Mouse (Mus musculus) hindbrain, embryonic 16.5 days (tissue): ENCODE results near the gene Dlgap1. TPM values are rescaled to one million over a fixed set of nuclear protein-coding genes. Genes with fewer than 3 reads are reported as not detected.
A peak's percentile ranks its signal among the peaks of the same experiment; 100 is the strongest.

Source experiments
- ATAC-seq: fragments of 200-750 bp; cut with Nextera tagmentation; 2 replicates; pipeline ENCODE4 v1.8.0; 2017; ENCODE audit warnings: moderate TSS enrichment, moderate library complexity
- H3K27ac ChIP-seq: fragments of 300-500 bp; sonication (generic); 2 replicates; pipeline ENCODE4 v1.5.1; 2014; ENCODE audit warnings: low read depth, mild to moderate bottlenecking, control low read depth, low read length, moderate library complexity
- H3K27me3 ChIP-seq: fragments of 300-500 bp; sonication (generic); replicated peaks from 2 replicates; pipeline ENCODE4 v1.6.1; 2014; ENCODE audit warnings: low read length; ENCODE audit not compliant: control insufficient read depth, insufficient read depth
- H3K36me3 ChIP-seq: fragments of 300-500 bp; sonication (generic); 2 replicates; pipeline ENCODE4 v1.6.1; 2014; ENCODE audit warnings: mild to moderate bottlenecking, low read length, moderate library complexity, mixed read lengths; ENCODE audit not compliant: control insufficient read depth, insufficient read depth
- H3K4me1 ChIP-seq: fragments of 300-500 bp; sonication (generic); 2 replicates; pipeline ENCODE4 v1.6.1; 2014; ENCODE audit warnings: low read depth, low read length; ENCODE audit not compliant: control insufficient read depth, insufficient read depth
- H3K4me2 ChIP-seq: fragments of 300-500 bp; sonication (generic); 2 replicates; pipeline ENCODE4 v1.6.1; 2014; ENCODE audit warnings: mild to moderate bottlenecking, low read length, control low read depth, moderate library complexity
- H3K4me3 ChIP-seq: fragments of 300-500 bp; sonication (generic); 2 replicates; pipeline ENCODE4 v1.5.1; 2014; ENCODE audit warnings: mild to moderate bottlenecking, low read length, control low read depth, moderate library complexity
- H3K9ac ChIP-seq: fragments of 300-500 bp; sonication (generic); 2 replicates; pipeline ENCODE4 v1.6.1; 2014; ENCODE audit warnings: low read depth, mild to moderate bottlenecking, control low read depth, low read length, moderate library complexity
- H3K9me3 ChIP-seq: fragments of 300-500 bp; sonication (generic); 2 replicates; pipeline ENCODE4 v1.6.1; 2014; ENCODE audit warnings: mild to moderate bottlenecking, low read length, moderate library complexity; ENCODE audit not compliant: control insufficient read depth
- WGBS: fragments of 180-500 bp; shearing (Covaris S2); extraction: QIAGEN DNeasy Blood & Tissue Kit; methylation state at CpG from one replicate; pipeline ENCODE4 v1.1.7; 2014; 5-methylcytosine and 5-hydroxymethylcytosine counted together
- polyA plus RNA-seq: library from polyadenylated mRNA; unstranded; fragments of >200 nt; fragmentation: Nextera tagmentation; extraction: Ambion mirVana; gene quantifications from 2 replicates; pipeline ENCODE4 v1.2.1, GENCODE M21; 2015

The Dlgap1 gene
- polyA plus RNA-seq, 1 experiment from 2014 or later = 39.5 TPM

GRCm38 (mm10) chr17:70735396-70735795 lies 766.5 kb downstream of the Dlgap1 start:
- Histone ChIP-seq H3K9me3 (no peaks in the 10 kb centered on the region), H3K4me1 (peaks cover 14% of the 10 kb centered on the region), H3K27me3 (no peaks in the 10 kb centered on the region), H3K27ac (no peak overlapping the region), H3K36me3 (no peaks in the 10 kb centered on the region), H3K9ac (no peak overlapping the region), H3K4me2 (no peak overlapping the region), H3K4me3 (no peak overlapping the region)
- 71% methylated on average over 3 of the region's 3 CpGs for WGBS
- no peak for ATAC-seq

DNA sequence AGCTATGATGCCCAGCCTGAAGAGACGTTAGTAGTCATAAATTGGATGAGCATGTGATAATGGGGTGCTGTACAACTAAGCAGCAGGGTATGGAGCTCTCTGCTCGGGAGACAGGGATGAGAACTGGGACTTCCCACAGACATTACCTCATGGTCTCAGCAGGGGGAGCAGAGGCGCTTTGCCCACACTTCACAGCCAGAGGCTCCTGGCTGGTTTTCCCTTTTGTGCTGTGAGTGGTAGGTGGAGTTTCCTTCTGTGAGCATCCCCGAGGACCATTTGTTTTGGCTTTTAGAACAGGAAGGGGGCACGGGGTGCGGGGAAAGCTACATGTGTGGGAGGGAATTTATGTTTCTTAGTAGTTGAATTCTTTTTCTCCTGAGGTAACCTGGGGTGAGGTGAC lies 768.6 kb downstream of the Dlgap1 start:
- peak overlapping the region; percentile 60 for H3K4me2 ChIP-seq
- WGBS = 2% methylated on average over 6 of the region's 6 CpGs
- peak; percentile 60 for ATAC-seq
- H3K36me3 ChIP-seq = no peaks in the 10 kb centered on the region
- H3K9me3 ChIP-seq = no peaks in the 10 kb centered on the region
- H3K27me3 ChIP-seq = no peaks in the 10 kb centered on the region
- peaks cover 14% of the 10 kb centered on the region for H3K4me1 ChIP-seq
- H3K9ac ChIP-seq = no peak overlapping the region
- H3K27ac ChIP-seq = no peak overlapping the region
- no peak overlapping the region for H3K4me3 ChIP-seq

DNA sequence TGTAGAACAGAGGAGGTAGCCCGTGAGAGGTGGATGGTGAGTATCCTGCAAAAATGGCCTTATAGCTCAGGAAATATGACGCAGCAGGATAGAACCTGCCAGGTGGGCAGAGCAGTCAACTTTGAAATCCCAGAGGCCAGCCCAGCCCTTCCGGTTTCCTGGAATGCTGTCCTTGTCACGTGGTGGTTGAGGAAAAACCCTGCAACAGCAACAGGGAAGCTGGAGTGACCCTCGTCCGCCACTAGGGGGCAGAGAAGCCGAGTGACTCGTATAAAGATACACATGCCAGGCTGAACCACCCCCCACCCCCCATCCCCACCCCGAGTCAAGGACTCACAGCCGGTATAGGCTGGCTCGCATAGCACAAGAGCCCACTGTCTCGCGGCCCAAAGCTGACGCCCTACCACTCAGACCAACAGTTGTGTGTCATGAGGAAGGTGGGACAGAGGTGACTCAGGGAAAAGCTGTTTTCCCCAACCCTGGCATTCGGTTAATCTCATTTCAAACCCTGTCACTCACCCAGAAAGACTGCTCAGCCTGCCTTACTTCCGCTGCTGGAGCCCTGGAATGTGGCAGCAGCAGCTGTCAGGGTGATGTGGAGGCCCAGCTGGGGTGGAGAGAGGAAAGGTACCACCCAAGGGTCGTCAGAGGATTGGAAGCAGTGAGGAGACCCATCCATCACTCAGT lies 769.4 kb downstream of the Dlgap1 start:
- Histone ChIP-seq H3K27me3 (no peaks in the 10 kb centered on the region), H3K27ac (0 out of 2 replicates have a peak overlapping the region, but pooled peaks have one; percentile 29), H3K9ac (peak overlapping the region; percentile 38; the same call in 1 of the 2 replicates), H3K9me3 (no peaks in the 10 kb centered on the region), H3K4me2 (peak overlapping the region; percentile 60), H3K36me3 (no peaks in the 10 kb centered on the region), H3K4me3 (peak overlapping the region; percentile 20; the same call in 1 of the 2 replicates), H3K4me1 (peaks cover 14% of the 10 kb centered on the region)
- WGBS = 3% methylated on average over 17 of the region's 17 CpGs
- ATAC-seq = peak; percentile 89

GRCm38 (mm10) chr17:70739346-70739745 lies 770.5 kb downstream of the Dlgap1 start:
- no peak overlapping the region for H3K4me3 ChIP-seq
- no peak for ATAC-seq
- H3K36me3 ChIP-seq = no peaks in the 10 kb centered on the region
- H3K4me2 ChIP-seq = no peak overlapping the region
- 81% methylated on average over 6 of the region's 6 CpGs for WGBS
- H3K27me3 ChIP-seq = no peaks in the 10 kb centered on the region
- no peak overlapping the region for H3K27ac ChIP-seq
- peaks cover 14% of the 10 kb centered on the region for H3K4me1 ChIP-seq
- H3K9ac ChIP-seq = no peak overlapping the region
- no peaks in the 10 kb centered on the region for H3K9me3 ChIP-seq

DNA sequence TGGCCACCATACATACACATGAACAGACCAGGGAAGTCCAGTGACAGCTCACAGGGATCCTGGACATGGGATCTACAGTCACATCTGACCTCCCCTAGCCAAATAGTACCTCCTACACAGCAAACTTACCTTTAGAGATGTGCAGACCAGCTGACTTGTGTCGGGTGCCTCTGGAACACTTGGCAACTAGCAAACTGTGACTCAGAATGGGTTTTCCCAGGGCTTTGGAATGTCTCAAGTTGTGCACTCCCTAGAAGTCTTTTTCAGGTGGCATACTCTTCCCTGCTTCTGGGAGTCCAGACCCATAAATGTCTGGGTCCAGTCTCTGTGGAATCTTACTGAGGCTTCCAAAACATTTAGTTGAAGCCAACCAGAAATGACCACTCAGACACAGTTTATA lies 772.8 kb downstream of the Dlgap1 start:
- no peak overlapping the region for H3K4me3 ChIP-seq
- no peaks in the 10 kb centered on the region for H3K36me3 ChIP-seq
- ATAC-seq = no peak
- H3K9ac ChIP-seq = no peak overlapping the region
- H3K9me3 ChIP-seq = no peaks in the 10 kb centered on the region
- WGBS = 87% methylated on average over 1 of the region's 1 CpGs
- H3K27me3 ChIP-seq = no peaks in the 10 kb centered on the region
- no peak overlapping the region for H3K4me2 ChIP-seq
- H3K27ac ChIP-seq = no peak overlapping the region
- H3K4me1 ChIP-seq = peaks cover 14% of the 10 kb centered on the region

DNA sequence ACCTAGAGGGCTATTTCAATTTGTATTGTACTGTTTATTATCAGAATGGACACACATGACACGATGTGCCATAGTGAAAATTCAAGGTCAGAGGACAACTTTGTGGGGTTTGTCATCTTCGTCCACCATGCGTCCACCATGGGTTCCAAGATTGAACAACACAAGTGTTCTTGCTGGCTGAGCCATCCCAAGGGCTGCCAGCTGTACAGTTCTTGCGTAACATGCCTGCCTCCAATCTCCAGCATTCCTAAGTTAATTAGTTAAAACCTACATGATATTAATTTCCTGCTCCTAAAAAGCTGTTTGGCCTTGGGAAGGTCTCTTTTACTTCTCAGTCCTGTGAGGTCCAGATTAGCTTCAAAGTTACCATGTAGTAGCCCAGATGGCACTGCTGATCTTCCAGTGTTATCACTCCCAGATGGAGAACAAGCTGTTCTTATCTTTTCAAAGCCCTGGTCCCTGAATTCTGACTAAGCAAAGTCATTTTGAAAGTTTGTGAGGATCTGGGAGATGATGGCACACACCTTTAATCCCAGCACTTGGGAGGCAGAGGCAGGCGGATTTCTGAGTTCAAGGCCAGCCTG lies 775.8 kb downstream of the Dlgap1 start:
- H3K9ac ChIP-seq = no peak overlapping the region
- no peaks in the 10 kb centered on the region for H3K9me3 ChIP-seq
- ATAC-seq = no peak
- H3K27ac ChIP-seq = no peak overlapping the region
- H3K27me3 ChIP-seq = no peaks in the 10 kb centered on the region; the same call in 1 of the 2 replicates
- no peaks in the 10 kb centered on the region for H3K36me3 ChIP-seq
- WGBS = 95% methylated on average over 5 of the region's 5 CpGs
- H3K4me2 ChIP-seq = no peak overlapping the region
- H3K4me3 ChIP-seq = no peak overlapping the region
- peaks cover 13% of the 10 kb centered on the region for H3K4me1 ChIP-seq

- no peak overlapping the region for H3K4me2 ChIP-seq
- H3K27ac ChIP-seq = no peak overlapping the region
- H3K27me3 ChIP-seq = peaks cover 3% of the 10 kb centered on the region; the same call in 1 of the 2 replicates
- no peak for ATAC-seq
- WGBS = 70% methylated on average over 6 of the region's 6 CpGs
- H3K9ac ChIP-seq = no peak overlapping the region
- no peaks in the 10 kb centered on the region for H3K36me3 ChIP-seq
- no peaks in the 10 kb centered on the region for H3K9me3 ChIP-seq
- peaks cover 13% of the 10 kb centered on the region for H3K4me1 ChIP-seq
- H3K4me3 ChIP-seq = no peak overlapping the region
These were observed 776.5 kb downstream of the Dlgap1 start for GRCm38 (mm10) chr17:70745385-70745784.

- no peak overlapping the region for H3K27ac ChIP-seq
- no peak overlapping the region for H3K4me2 ChIP-seq
- H3K4me1 ChIP-seq = peaks cover 17% of the 10 kb centered on the region
- no peak overlapping the region for H3K9ac ChIP-seq
- peaks cover 5% of the 10 kb centered on the region; the same call in 1 of the 2 replicates for H3K27me3 ChIP-seq
- ATAC-seq = no peak
- H3K4me3 ChIP-seq = no peak overlapping the region
- H3K9me3 ChIP-seq = no peaks in the 10 kb centered on the region
- 36% methylated on average over 9 of the region's 9 CpGs for WGBS
- no peaks in the 10 kb centered on the region for H3K36me3 ChIP-seq
These were observed 777.7 kb downstream of the Dlgap1 start for GRCm38 (mm10) chr17:70746379-70747079.
